Mouse (Mus musculus) erythroblast, embryonic 14.5 days (primary cell): ENCODE data around the gene Nyap2. TPM values are rescaled to one million over a fixed set of nuclear protein-coding genes. Genes with fewer than 3 reads are reported as not detected.

ENCODE experiments used
- H3K27me3 ChIP-seq: 2 replicates; pipeline ENCODE4 v1.6.1; 2012; ENCODE audit warnings: inconsistent platforms; ENCODE audit not compliant: control insufficient read depth
- H3K36me3 ChIP-seq: 2 replicates; pipeline ENCODE4 v1.6.1; 2012; ENCODE audit warnings: mild to moderate bottlenecking, inconsistent platforms; ENCODE audit not compliant: control insufficient read depth
- H3K4me1 ChIP-seq: 2 replicates; pipeline ENCODE4 v1.6.1; 2012; ENCODE audit warnings: inconsistent platforms; ENCODE audit not compliant: control insufficient read depth
- H3K4me3 ChIP-seq: replicated peaks from 2 replicates; pipeline ENCODE3; 2012; ENCODE audit warnings: moderate library complexity, mild to moderate bottlenecking, inconsistent platforms
- H3K9me3 ChIP-seq: 2 replicates; pipeline ENCODE4 v1.6.1; 2012; ENCODE audit warnings: low read length, inconsistent platforms, mixed read lengths; ENCODE audit not compliant: control insufficient read depth
- GATA1 ChIP-seq: IDR thresholded peaks from 2 replicates; pipeline ENCODE4 v1.6.1; 2012; ENCODE audit warnings: low read length, inconsistent platforms, mixed read lengths
- TAL1 ChIP-seq: IDR thresholded peaks from 3 replicates; pipeline ENCODE4 v1.6.1; 2012; ENCODE audit warnings: low read length, inconsistent platforms, mixed read lengths
- polyA plus RNA-seq: library from polyadenylated mRNA; stranded (reverse); fragments of >175 nt; gene quantifications from 2 replicates; pipeline ENCODE4 v1.2.3, GENCODE M21; 2012

The Nyap2 gene
- polyA plus RNA-seq, 1 experiment, result not detected

GRCm38 (mm10) chr1:81307934-81308333, 231.2 kb downstream of the Nyap2 start:
- Histone ChIP-seq H3K9me3 (no peaks in the 10 kb centered on the region), H3K36me3 (no peaks in the 10 kb centered on the region), H3K27me3 (no peaks in the 10 kb centered on the region), H3K4me1 (no peaks in the 10 kb centered on the region), H3K4me3 (no peak overlapping the region)
- TF ChIP-seq TAL1 (no peak), GATA1 (no peak)

- no peaks in the 10 kb centered on the region for H3K9me3 ChIP-seq
- no peaks in the 10 kb centered on the region for H3K27me3 ChIP-seq
- TF ChIP-seq TAL1 (no peak), GATA1 (no peak)
- no peak overlapping the region for H3K4me3 ChIP-seq
- no peaks in the 10 kb centered on the region for H3K36me3 ChIP-seq
- no peaks in the 10 kb centered on the region for H3K4me1 ChIP-seq
Observed at GRCm38 (mm10) chr1:81310087-81310626, 233.4 kb downstream of the Nyap2 start.

GRCm38 (mm10) chr1:81316403-81316994, 239.7 kb downstream of the Nyap2 start:
- Histone ChIP-seq H3K4me1 (no peaks in the 10 kb centered on the region), H3K27me3 (no peaks in the 10 kb centered on the region), H3K36me3 (no peaks in the 10 kb centered on the region), H3K9me3 (no peaks in the 10 kb centered on the region), H3K4me3 (no peak overlapping the region)
- TF ChIP-seq GATA1 (no peak), TAL1 (no peak)

GRCm38 (mm10) chr1:81316995-81317413, 240.3 kb downstream of the Nyap2 start:
- TF ChIP-seq GATA1 (no peak), TAL1 (no peak)
- Histone ChIP-seq H3K4me3 (no peak overlapping the region), H3K9me3 (no peaks in the 10 kb centered on the region), H3K27me3 (no peaks in the 10 kb centered on the region), H3K36me3 (no peaks in the 10 kb centered on the region), H3K4me1 (no peaks in the 10 kb centered on the region)

- Histone ChIP-seq H3K4me1 (no peaks in the 10 kb centered on the region), H3K27me3 (no peaks in the 10 kb centered on the region), H3K36me3 (no peaks in the 10 kb centered on the region), H3K4me3 (no peak overlapping the region), H3K9me3 (no peaks in the 10 kb centered on the region)
- TF ChIP-seq GATA1 (no peak), TAL1 (no peak)
Observed at GRCm38 (mm10) chr1:81387722-81388121, 311.0 kb downstream of the Nyap2 start.
